Mouse (Mus musculus): ENCODE results near the gene Tmtc2. TPM values are rescaled to one million over a fixed set of nuclear protein-coding genes. Genes with fewer than 3 reads are reported as not detected.

Gene Tmtc2
- total RNA-seq, 4 experiments from 2014 or later, result 2.0 to 5.2 (median 2.9) TPM

- no peak for DNase-seq
Measured at GRCm38 (mm10) chr10:105153789-105154188, 420.5 kb downstream of the Tmtc2 start.

DNA sequence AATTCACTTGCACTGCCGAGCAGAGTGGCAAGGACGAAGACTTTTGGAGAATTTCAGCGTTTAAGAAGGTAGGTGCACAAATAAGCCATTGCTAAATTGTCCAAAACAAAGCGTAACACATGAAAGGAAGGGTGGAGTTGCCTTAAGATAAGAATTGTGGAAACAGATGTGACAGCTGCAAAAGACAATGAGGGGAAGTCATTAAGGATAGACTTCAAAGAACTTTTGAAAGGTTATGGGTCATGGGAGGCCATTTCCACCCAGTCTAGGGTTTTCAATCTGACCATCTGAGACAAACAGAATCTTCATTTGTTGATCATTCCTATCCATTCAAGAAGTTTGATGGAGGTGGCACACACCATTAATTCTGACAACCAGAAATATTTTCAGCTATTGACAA is 429.9 kb downstream of the Tmtc2 start:
- DNase-seq, result no peak

DNA sequence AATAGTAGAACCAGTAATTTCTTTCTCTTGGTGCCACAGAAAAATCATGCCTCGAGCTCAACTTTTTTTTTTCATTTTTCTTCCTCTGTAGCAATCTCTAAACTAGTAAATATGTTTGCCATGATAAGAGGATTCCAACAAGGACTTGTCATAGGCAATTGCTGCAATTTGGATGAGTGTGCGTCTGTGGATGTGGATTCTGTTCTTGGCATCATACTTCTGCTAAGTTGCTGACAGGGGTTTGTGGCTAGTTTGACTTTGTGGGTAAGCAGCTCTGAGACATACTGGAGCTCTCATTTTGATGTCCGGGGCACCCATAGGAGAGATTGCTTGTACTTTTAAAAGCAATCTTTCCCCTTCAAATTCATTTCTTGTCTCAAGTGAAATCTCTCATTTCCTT is 432.1 kb downstream of the Tmtc2 start:
- no peak for DNase-seq
